Mouse (Mus musculus): ENCODE measurements at regions not wholly inside any gene's neighbourhood (a gene's known extent, or its start where the extent isn't known, plus 50 kb on each side); places are given as distances from the start of the nearest gene placed in this dataset.

- ATAC-seq, result no peak
- no peak overlapping the region for H3K4me3 ChIP-seq (ENCODE audit: low read length)
- no peaks in the 10 kb centered on the region; the same call in 1 of the 2 replicates for H3K27me3 ChIP-seq (ENCODE audit: insufficient read depth, low read length)
- peak; percentile 69 for DNase-seq (ENCODE audit: low spot score)
- WGBS, result 23% methylated on average over 3 of the region's 3 CpGs
- no peaks in the 10 kb centered on the region for H3K4me1 ChIP-seq (ENCODE audit: insufficient read depth, low read length)
- H3K9me3 ChIP-seq (ENCODE audit: low read length), result no peaks in the 10 kb centered on the region
- no peaks in the 10 kb centered on the region for H3K36me3 ChIP-seq (ENCODE audit: insufficient read depth, low read length)
- no peak overlapping the region for H3K4me2 ChIP-seq (ENCODE audit: low read depth, low read length)
- no peak overlapping the region for H3K27ac ChIP-seq
- H3K9ac ChIP-seq (replicated peaks; ENCODE audit: low read length), result no peak overlapping the region
- peak; percentile 62 for TF ChIP-seq CTCF (IDR thresholded peaks at IDR 0.05; ENCODE audit: low read depth)
Observed at GRCm38 (mm10) chr8:107815775-107816174, 126.7 kb upstream of the Zfhx3 start.

- Histone ChIP-seq H3K27me3 (ENCODE audit: insufficient read depth, low read length) (no peaks in the 10 kb centered on the region; the same call in 1 of the 2 replicates), H3K4me2 (ENCODE audit: low read depth, low read length) (no peak overlapping the region), H3K9me3 (ENCODE audit: low read length) (no peaks in the 10 kb centered on the region), H3K36me3 (ENCODE audit: insufficient read depth, low read length) (no peaks in the 10 kb centered on the region), H3K4me1 (ENCODE audit: insufficient read depth, low read length) (no peaks in the 10 kb centered on the region), H3K9ac (replicated peaks; ENCODE audit: low read length) (no peak overlapping the region), H3K4me3 (ENCODE audit: low read length) (no peak overlapping the region), H3K27ac (no peak overlapping the region)
- DNase-seq (ENCODE audit: low spot score) (no peak), ATAC-seq (no peak)
- TF ChIP-seq CTCF (IDR thresholded peaks at IDR 0.05; ENCODE audit: low read depth), result no peak
- 87% methylated on average over 9 of the region's 9 CpGs for WGBS
Observed at GRCm38 (mm10) chr8:107817796-107818195, 124.6 kb upstream of the Zfhx3 start.

GRCm38 (mm10) chr8:107820174-107820760, 122.2 kb upstream of the Zfhx3 start:
- no peak for TF ChIP-seq CTCF (IDR thresholded peaks at IDR 0.05; ENCODE audit: low read depth)
- Histone ChIP-seq H3K4me1 (ENCODE audit: insufficient read depth, low read length) (0 out of 2 replicates have a peak, but pooled peaks cover 4% of the 10 kb centered on the region), H3K9me3 (ENCODE audit: low read length) (no peaks in the 10 kb centered on the region), H3K4me3 (ENCODE audit: low read length) (no peak overlapping the region), H3K36me3 (ENCODE audit: insufficient read depth, low read length) (no peaks in the 10 kb centered on the region), H3K27me3 (ENCODE audit: insufficient read depth, low read length) (no peaks in the 10 kb centered on the region; the same call in 1 of the 2 replicates), H3K27ac (no peak overlapping the region), H3K4me2 (ENCODE audit: low read depth, low read length) (no peak overlapping the region), H3K9ac (replicated peaks; ENCODE audit: low read length) (no peak overlapping the region)
- ATAC-seq, result no peak
- WGBS, result 9% methylated on average over 8 of the region's 8 CpGs
- DNase-seq (ENCODE audit: low spot score), result no peak

- Histone ChIP-seq H3K4me3 (ENCODE audit: low read length) (no peak overlapping the region), H3K9ac (replicated peaks; ENCODE audit: low read length) (no peak overlapping the region), H3K27ac (no peak overlapping the region), H3K4me2 (ENCODE audit: low read depth, low read length) (no peak overlapping the region), H3K27me3 (ENCODE audit: insufficient read depth, low read length) (no peaks in the 10 kb centered on the region; the same call in 1 of the 2 replicates), H3K9me3 (ENCODE audit: low read length) (no peaks in the 10 kb centered on the region), H3K4me1 (ENCODE audit: insufficient read depth, low read length) (0 out of 2 replicates have a peak, but pooled peaks cover 4% of the 10 kb centered on the region), H3K36me3 (ENCODE audit: insufficient read depth, low read length) (no peaks in the 10 kb centered on the region)
- TF ChIP-seq CTCF (IDR thresholded peaks at IDR 0.05; ENCODE audit: low read depth), result no peak
- no peak for ATAC-seq
- no peak for DNase-seq (ENCODE audit: low spot score)
- WGBS, result 67% methylated on average over 6 of the region's 6 CpGs
Observed at GRCm38 (mm10) chr8:107821522-107821921, 120.9 kb upstream of the Zfhx3 start.

GRCm38 (mm10) chr8:107824096-107824495, 118.3 kb upstream of the Zfhx3 start:
- no peak for DNase-seq (ENCODE audit: low spot score)
- no peak overlapping the region for H3K27ac ChIP-seq
- H3K4me1 ChIP-seq (ENCODE audit: insufficient read depth, low read length), result 0 out of 2 replicates have a peak, but pooled peaks cover 4% of the 10 kb centered on the region
- peak overlapping the region; percentile 58 for H3K4me2 ChIP-seq (ENCODE audit: low read depth, low read length)
- no peak for TF ChIP-seq CTCF (IDR thresholded peaks at IDR 0.05; ENCODE audit: low read depth)
- peak overlapping the region; percentile 23 for H3K4me3 ChIP-seq (ENCODE audit: low read length)
- ATAC-seq, result no peak
- WGBS, result 23% methylated on average over 7 of the region's 7 CpGs
- H3K36me3 ChIP-seq (ENCODE audit: insufficient read depth, low read length), result no peaks in the 10 kb centered on the region
- H3K9ac ChIP-seq (replicated peaks; ENCODE audit: low read length), result no peak overlapping the region
- no peaks in the 10 kb centered on the region for H3K9me3 ChIP-seq (ENCODE audit: low read length)
- no peaks in the 10 kb centered on the region; the same call in 1 of the 2 replicates for H3K27me3 ChIP-seq (ENCODE audit: insufficient read depth, low read length)

- Histone ChIP-seq H3K27ac (no peak overlapping the region), H3K9ac (replicated peaks; ENCODE audit: low read length) (no peak overlapping the region; the same call in 1 of the 2 replicates), H3K9me3 (ENCODE audit: low read length) (no peaks in the 10 kb centered on the region), H3K27me3 (ENCODE audit: insufficient read depth, low read length) (no peaks in the 10 kb centered on the region; the same call in 1 of the 2 replicates), H3K36me3 (ENCODE audit: insufficient read depth, low read length) (no peaks in the 10 kb centered on the region), H3K4me3 (ENCODE audit: low read length) (peak overlapping the region; percentile 23), H3K4me2 (ENCODE audit: low read depth, low read length) (peak overlapping the region; percentile 58), H3K4me1 (ENCODE audit: insufficient read depth, low read length) (0 out of 2 replicates have a peak, but pooled peaks cover 4% of the 10 kb centered on the region)
- under 1% methylated on average over 14 of the region's 14 CpGs for WGBS
- ATAC-seq, result no peak
- peak; percentile 55 for DNase-seq (ENCODE audit: low spot score)
- peak; percentile 35 for TF ChIP-seq CTCF (IDR thresholded peaks at IDR 0.05; ENCODE audit: low read depth)
Observed at GRCm38 (mm10) chr8:107824640-107825039, 117.8 kb upstream of the Zfhx3 start.

GRCm38 (mm10) chr8:107827500-107828125, 114.8 kb upstream of the Zfhx3 start:
- 72% methylated on average over 17 of the region's 17 CpGs for WGBS
- Histone ChIP-seq H3K9me3 (ENCODE audit: low read length) (no peaks in the 10 kb centered on the region), H3K4me3 (ENCODE audit: low read length) (no peak overlapping the region), H3K27me3 (ENCODE audit: insufficient read depth, low read length) (no peaks in the 10 kb centered on the region; the same call in 1 of the 2 replicates), H3K27ac (no peak overlapping the region), H3K4me2 (ENCODE audit: low read depth, low read length) (no peak overlapping the region), H3K4me1 (ENCODE audit: insufficient read depth, low read length) (0 out of 2 replicates have a peak, but pooled peaks cover 4% of the 10 kb centered on the region), H3K9ac (replicated peaks; ENCODE audit: low read length) (no peak overlapping the region), H3K36me3 (ENCODE audit: insufficient read depth, low read length) (no peaks in the 10 kb centered on the region)
- TF ChIP-seq CTCF (IDR thresholded peaks at IDR 0.05; ENCODE audit: low read depth), result no peak
- no peak for ATAC-seq
- no peak for DNase-seq (ENCODE audit: low spot score)

Measured in hindbrain, postnatal 0 days (tissue).